Mouse (Mus musculus) spleen, postnatal 10 days (tissue): ENCODE measurements around the gene Kif5a.

Experiments used
- DNase-seq, 2 experiments: peaks; one replicate each; pipeline ENCODE4 v3.0.0; 2021 to 2022; ENCODE audit warnings: low spot score in 2 of 2

Kif5a gene

GRCm38 (mm10) chr10:127289573-127290191, 26.5 kb upstream of the Kif5a start:
- DNase-seq, result peak; percentile 66

- DNase-seq, result peak; percentile 86 to 96
Measured at GRCm38 (mm10) chr10:127288800-127289572, 25.8 kb upstream of the Kif5a start, which contains the start of gene Mbd6. Mbd6 (minus strand) TSS chr10:127289018.

- peak in 1 of 2 experiments; percentile 62 for DNase-seq
Measured at GRCm38 (mm10) chr10:127288328-127288799, 25.2 kb upstream of the Kif5a start.

GRCm38 (mm10) chr10:127287936-127288293, 24.8 kb upstream of the Kif5a start:
- no peak for DNase-seq

- no peak for DNase-seq
Measured at GRCm38 (mm10) chr10:127287271-127287935, 24.3 kb upstream of the Kif5a start.

- no peak for DNase-seq
Measured at GRCm38 (mm10) chr10:127286730-127287129, 23.6 kb upstream of the Kif5a start.

- no peak for DNase-seq
Measured at GRCm38 (mm10) chr10:127286194-127286593, 23.0 kb upstream of the Kif5a start.

GRCm38 (mm10) chr10:127285644-127286043, 22.5 kb upstream of the Kif5a start:
- DNase-seq, result no peak

- DNase-seq, result no peak
Measured at GRCm38 (mm10) chr10:127284724-127285500, 21.8 kb upstream of the Kif5a start.

GRCm38 (mm10) chr10:127284105-127284622, 21.0 kb upstream of the Kif5a start:
- DNase-seq, result no peak

GRCm38 (mm10) chr10:127282620-127283215, 19.6 kb upstream of the Kif5a start:
- no peak for DNase-seq

GRCm38 (mm10) chr10:127281316-127281715, 18.2 kb upstream of the Kif5a start:
- DNase-seq, result no peak

GRCm38 (mm10) chr10:127279730-127280129, 16.6 kb upstream of the Kif5a start:
- no peak for DNase-seq

GRCm38 (mm10) chr10:127274261-127275022, 11.3 kb upstream of the Kif5a start:
- no peak for DNase-seq

GRCm38 (mm10) chr10:127272371-127272770, 9.2 kb upstream of the Kif5a start:
- no peak for DNase-seq

GRCm38 (mm10) chr10:127269884-127270283, 6.7 kb upstream of the Kif5a start:
- no peak for DNase-seq

GRCm38 (mm10) chr10:127269036-127269435, 5.9 kb upstream of the Kif5a start:
- DNase-seq, result no peak

- no peak for DNase-seq
Measured at GRCm38 (mm10) chr10:127268401-127268800, 5.3 kb upstream of the Kif5a start.

GRCm38 (mm10) chr10:127267318-127267717, 4.2 kb upstream of the Kif5a start:
- DNase-seq, result no peak
